Mouse (Mus musculus) gastrocnemius, adult 2 months (tissue): ENCODE results near the gene Swap70. TPM values are rescaled to one million over a fixed set of nuclear protein-coding genes. Genes with fewer than 3 reads are reported as not detected.
A peak's percentile ranks its signal among the peaks of the same experiment; 100 is the strongest.
"Not testable (repeated sequence)": the region's sequence is repeated elsewhere in the genome, so short reads cannot be mapped to it uniquely, and the experiment has no call there.

Experiments used
- DNase-seq: peaks from one replicate; pipeline ENCODE4 v3.0.0; 2022
- H3K27ac ChIP-seq: fragments of 200-600 bp; 2 replicates; pipeline ENCODE4 v1.8.1; 2022; ENCODE audit warnings: mild to moderate bottlenecking
- H3K4me3 ChIP-seq: fragments of 200-600 bp; 2 replicates; pipeline ENCODE4 v1.8.1; 2022; ENCODE audit warnings: mild to moderate bottlenecking, moderate library complexity
- CTCF ChIP-seq: fragments of 200-600 bp; IDR thresholded peaks from 2 replicates; pipeline ENCODE4 v1.8.1; 2022; ENCODE audit warnings: antibody characterized with exemption, mild to moderate bottlenecking, moderate library complexity
- intact Hi-C: fragments of 180-260 bp; cut with DNase I; formaldehyde crosslinking; loops from one replicate; pipeline ENCODE4 v1.15.1; 2025
- total RNA-seq, 2 experiments: library from RNA; stranded (reverse); gene quantifications; 2 replicates each; pipeline ENCODE4 v1.2.3; 2021

Swap70 gene
- total RNA-seq, 2 experiments from 2014 or later: 4.8 to 7.2 TPM

DNA sequence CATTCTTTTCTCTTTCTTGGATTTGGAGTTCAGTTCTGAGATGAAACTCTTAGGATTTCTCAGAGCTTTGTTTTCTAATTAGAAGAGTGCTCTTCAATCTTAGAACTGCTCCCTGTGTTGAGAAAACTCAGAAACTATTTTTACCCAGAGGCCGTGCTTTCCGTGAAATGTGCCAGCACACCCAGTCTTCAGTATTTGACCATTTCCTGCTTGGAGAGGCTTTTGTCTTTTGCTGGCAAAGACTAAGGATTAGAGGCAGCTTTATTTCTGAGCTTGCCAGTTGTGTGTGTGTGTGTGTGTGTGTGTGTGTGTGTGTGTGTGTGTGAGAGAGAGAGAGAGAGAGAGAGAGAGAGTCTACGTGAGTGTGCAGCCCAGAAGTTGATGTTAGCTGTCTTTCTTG lies 6.6 kb upstream of the Swap70 start:
- no peak for DNase-seq
- intact Hi-C loops: no loop called here
- H3K27ac ChIP-seq: peak overlapping the region; percentile 35; the same call in 1 of the 2 replicates
- no peak for TF ChIP-seq CTCF
- no peak overlapping the region for H3K4me3 ChIP-seq

DNA sequence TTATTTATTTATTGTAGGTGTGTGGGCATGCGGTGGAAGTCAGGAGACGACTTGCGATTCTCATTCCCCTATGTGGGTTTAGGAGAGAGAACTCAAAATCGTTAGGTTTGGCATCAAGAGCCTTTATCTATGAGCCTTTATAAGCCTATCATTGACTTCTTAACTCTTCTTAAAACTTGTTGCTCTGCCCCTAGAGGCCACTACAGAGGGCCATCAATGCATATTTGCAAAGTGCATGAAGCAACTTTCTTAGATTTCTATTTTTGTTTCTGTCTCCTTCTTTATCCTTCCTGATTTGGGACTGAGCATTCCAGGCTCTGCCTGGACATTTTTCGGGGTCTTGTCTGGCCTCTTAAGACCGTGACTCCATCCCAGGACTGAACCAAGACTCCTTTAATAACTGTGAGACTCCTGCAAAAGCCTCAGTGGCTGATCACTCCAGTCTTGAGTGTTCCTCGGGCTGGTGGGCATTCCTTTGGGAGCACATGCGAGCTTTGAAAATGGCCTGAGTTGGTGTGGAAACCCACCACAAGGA lies 393 bp upstream of the Swap70 start:
- TF ChIP-seq CTCF: peak; percentile 62
- intact Hi-C loops: loop anchor here (2.0 to 5.0 kb wide), 2 partner anchors 41 to 56 kb away; no protein-coding TSS in a partner anchor
- Histone ChIP-seq H3K27ac (peak overlapping the region; percentile 97), H3K4me3 (peak overlapping the region; percentile 80)
- no peak for DNase-seq

GRCm38 (mm10) chr7:110222583-110223182 lies 1.2 kb downstream of the Swap70 start:
- H3K27ac ChIP-seq: peak overlapping the region; percentile 97
- intact Hi-C loops: loop anchor here (5.0 kb wide), 1 partner anchor 40 kb away; no protein-coding TSS in a partner anchor

GRCm38 (mm10) chr7:110223727-110224510 lies 2.4 kb downstream of the Swap70 start:
- TF ChIP-seq CTCF: no peak
- H3K4me3 ChIP-seq: peak overlapping the region; percentile 80
- peak overlapping the region; percentile 8; the same call in 1 of the 2 replicates for H3K27ac ChIP-seq
- DNase-seq: peak; percentile 41
- intact Hi-C loops: loop anchor here (5.0 kb wide), 1 partner anchor 38 kb away; no protein-coding TSS in a partner anchor

More at GRCm38 (mm10) chr7:110222583-110223182, 1.2 kb downstream of the Swap70 start:
- no peak for DNase-seq
- peak overlapping the region; percentile 80 for H3K4me3 ChIP-seq
- no peak for TF ChIP-seq CTCF

- no peak for TF ChIP-seq CTCF
- intact Hi-C loops: no loop called here
- DNase-seq: no peak
- H3K27ac ChIP-seq: no peak overlapping the region
- no peak overlapping the region for H3K4me3 ChIP-seq
Observed at GRCm38 (mm10) chr7:110226484-110226883, 5.0 kb downstream of the Swap70 start.

DNA sequence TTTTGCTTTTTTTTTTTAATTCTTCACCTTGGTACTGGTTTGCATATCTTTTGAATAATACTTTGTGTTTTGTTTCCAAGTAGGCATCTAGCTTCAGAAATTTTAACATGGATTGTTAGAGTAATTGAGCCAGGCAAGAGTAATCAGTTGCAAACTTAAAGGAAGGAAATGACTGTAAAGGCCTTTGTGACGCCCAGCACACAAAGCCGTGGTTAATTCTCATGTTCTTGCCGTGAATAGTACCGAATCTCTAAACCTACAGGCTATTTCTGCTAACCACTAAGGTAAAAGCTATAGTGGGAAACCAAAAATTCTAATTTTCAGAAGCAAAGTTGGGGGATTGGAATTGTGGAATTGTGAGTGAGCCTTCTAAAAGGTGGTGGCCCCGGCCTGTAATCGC lies 8.5 kb downstream of the Swap70 start:
- intact Hi-C loops: no loop called here
- peak overlapping the region; percentile 64 for H3K27ac ChIP-seq
- no peak overlapping the region for H3K4me3 ChIP-seq
- no peak for TF ChIP-seq CTCF
- DNase-seq: no peak

- H3K27ac ChIP-seq, H3K4me3 ChIP-seq, DNase-seq, intact Hi-C loops: not testable (repeated sequence)
Observed at GRCm38 (mm10) chr7:110231127-110231526, 9.6 kb downstream of the Swap70 start.

- H3K27ac ChIP-seq: peak overlapping the region; percentile 85
- no peak overlapping the region for H3K4me3 ChIP-seq
- TF ChIP-seq CTCF: no peak
- DNase-seq: no peak
- intact Hi-C loops: no loop called here
Observed at GRCm38 (mm10) chr7:110236085-110236484, 14.6 kb downstream of the Swap70 start.

GRCm38 (mm10) chr7:110237451-110237836 lies 15.9 kb downstream of the Swap70 start:
- peak overlapping the region; percentile 36 for H3K4me3 ChIP-seq
- no peak for DNase-seq
- no peak for TF ChIP-seq CTCF

GRCm38 (mm10) chr7:110237837-110238451 lies 16.4 kb downstream of the Swap70 start:
- DNase-seq: peak; percentile 33
- Histone ChIP-seq H3K27ac (peak overlapping the region; percentile 85), H3K4me3 (peak overlapping the region; percentile 36)
- intact Hi-C loops: no loop called here
- TF ChIP-seq CTCF: no peak

More at GRCm38 (mm10) chr7:110237451-110237836, 15.9 kb downstream of the Swap70 start:
- H3K27ac ChIP-seq: peak overlapping the region; percentile 85
- intact Hi-C loops: no loop called here

GRCm38 (mm10) chr7:110239590-110239989 lies 18.1 kb downstream of the Swap70 start:
- TF ChIP-seq CTCF: no peak
- H3K4me3 ChIP-seq: no peak overlapping the region
- intact Hi-C loops: no loop called here
- H3K27ac ChIP-seq: peak overlapping the region; percentile 38; the same call in 1 of the 2 replicates
- DNase-seq: no peak

GRCm38 (mm10) chr7:110241472-110242289 lies 20.2 kb downstream of the Swap70 start:
- intact Hi-C loops: no loop called here
- no peak for TF ChIP-seq CTCF
- H3K27ac ChIP-seq: no peak overlapping the region
- DNase-seq: no peak
- H3K4me3 ChIP-seq: no peak overlapping the region
